Mouse (Mus musculus): ENCODE measurements around the gene Ptpa. TPM values are rescaled to one million over a fixed set of nuclear protein-coding genes. Genes with fewer than 3 reads are reported as not detected.

Gene Ptpa
- polyA plus RNA-seq, 1 experiment from 2014 or later: 82.6 TPM

GRCm38 (mm10) chr2:30407221-30407620, 8.6 kb upstream of the Ptpa start:
- WGBS: 92% methylated on average over 2 of the region's 2 CpGs
- H3K9ac ChIP-seq (replicated peaks; ENCODE audit: low read depth, low read length): no peak overlapping the region
- ATAC-seq (ENCODE audit: insufficient number of reproducible peaks, insufficient read depth, low FRiP score, low read depth): no peak
- H3K27me3 ChIP-seq (ENCODE audit: control insufficient read depth, insufficient read depth, low read length): no peaks in the 10 kb centered on the region
- no peaks in the 10 kb centered on the region for H3K4me1 ChIP-seq (ENCODE audit: control insufficient read depth, insufficient read depth, low read length)
- no peak overlapping the region for H3K4me3 ChIP-seq (ENCODE audit: low read depth, low read length)
- peaks cover 3% of the 10 kb centered on the region for H3K36me3 ChIP-seq (ENCODE audit: control insufficient read depth, insufficient read depth, low read length)
- no peak overlapping the region for H3K27ac ChIP-seq (ENCODE audit: low read length)
- no peak overlapping the region for H3K4me2 ChIP-seq (replicated peaks; ENCODE audit: low read depth, low read length)
- no peaks in the 10 kb centered on the region for H3K9me3 ChIP-seq (ENCODE audit: control insufficient read depth, low read depth, low read length)

GRCm38 (mm10) chr2:30407778-30408177, 8.1 kb upstream of the Ptpa start:
- peaks cover 3% of the 10 kb centered on the region for H3K36me3 ChIP-seq (ENCODE audit: control insufficient read depth, insufficient read depth, low read length)

DNA sequence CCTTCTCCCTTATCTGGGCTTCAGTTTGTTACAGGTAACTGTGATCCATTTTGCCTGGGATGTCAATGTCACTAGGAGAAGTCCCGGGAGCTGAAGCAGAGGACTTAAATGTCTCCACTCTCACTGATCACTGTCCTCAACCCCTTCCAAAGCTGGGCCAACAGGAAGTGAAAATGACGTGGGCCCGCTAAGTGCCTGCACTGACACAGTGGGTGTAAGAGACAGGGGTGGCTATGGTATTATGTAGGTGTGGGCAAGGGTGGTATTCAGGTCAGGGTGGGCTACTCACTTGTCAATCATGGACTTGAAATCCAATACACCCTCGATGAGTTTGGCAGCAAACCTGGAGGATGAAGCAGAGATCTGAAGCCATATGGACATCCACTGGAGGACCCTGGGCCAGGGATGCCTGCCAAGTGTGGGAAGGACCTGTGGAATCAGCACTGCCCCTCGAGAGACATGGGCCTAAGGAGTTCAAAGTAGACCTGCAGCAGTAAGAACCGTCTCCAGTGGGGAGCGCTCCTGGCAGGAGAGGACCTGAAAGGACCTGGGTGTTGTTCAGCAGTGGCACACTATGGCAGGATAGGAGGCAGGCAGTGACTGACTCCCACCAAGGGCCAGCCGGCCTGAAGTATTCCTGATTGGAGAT, 7.3 kb upstream of the Ptpa start:
- no peaks in the 10 kb centered on the region for H3K4me1 ChIP-seq (ENCODE audit: control insufficient read depth, insufficient read depth, low read length)
- no peak for ATAC-seq (ENCODE audit: insufficient number of reproducible peaks, insufficient read depth, low FRiP score, low read depth)
- WGBS: 81% methylated on average over 8 of the region's 8 CpGs

More at GRCm38 (mm10) chr2:30407778-30408177, 8.1 kb upstream of the Ptpa start:
- H3K9me3 ChIP-seq (ENCODE audit: control insufficient read depth, low read depth, low read length): no peaks in the 10 kb centered on the region
- WGBS: 88% methylated on average over 10 of the region's 10 CpGs
- H3K27ac ChIP-seq (ENCODE audit: low read length): no peak overlapping the region
- ATAC-seq (ENCODE audit: insufficient number of reproducible peaks, insufficient read depth, low FRiP score, low read depth): no peak
- H3K4me3 ChIP-seq (ENCODE audit: low read depth, low read length): no peak overlapping the region
- no peaks in the 10 kb centered on the region for H3K4me1 ChIP-seq (ENCODE audit: control insufficient read depth, insufficient read depth, low read length)
- no peaks in the 10 kb centered on the region for H3K27me3 ChIP-seq (ENCODE audit: control insufficient read depth, insufficient read depth, low read length)
- H3K9ac ChIP-seq (replicated peaks; ENCODE audit: low read depth, low read length): no peak overlapping the region
- no peak overlapping the region for H3K4me2 ChIP-seq (replicated peaks; ENCODE audit: low read depth, low read length)

GRCm38 (mm10) chr2:30409454-30410176, 6.2 kb upstream of the Ptpa start:
- no peak overlapping the region for H3K9ac ChIP-seq (replicated peaks; ENCODE audit: low read depth, low read length)
- 89% methylated on average over 5 of the region's 5 CpGs for WGBS
- H3K27ac ChIP-seq (ENCODE audit: low read length): no peak overlapping the region
- H3K4me3 ChIP-seq (ENCODE audit: low read depth, low read length): no peak overlapping the region
- H3K9me3 ChIP-seq (ENCODE audit: control insufficient read depth, low read depth, low read length): no peaks in the 10 kb centered on the region
- ATAC-seq (ENCODE audit: insufficient number of reproducible peaks, insufficient read depth, low FRiP score, low read depth): no peak
- H3K36me3 ChIP-seq (ENCODE audit: control insufficient read depth, insufficient read depth, low read length): no peaks in the 10 kb centered on the region; the same call in 1 of the 2 replicates
- no peaks in the 10 kb centered on the region for H3K4me1 ChIP-seq (ENCODE audit: control insufficient read depth, insufficient read depth, low read length)
- H3K27me3 ChIP-seq (ENCODE audit: control insufficient read depth, insufficient read depth, low read length): no peaks in the 10 kb centered on the region
- no peak overlapping the region for H3K4me2 ChIP-seq (replicated peaks; ENCODE audit: low read depth, low read length)

More for the DNA sequence above, 7.3 kb upstream of the Ptpa start:
- Histone ChIP-seq H3K9ac (replicated peaks; ENCODE audit: low read depth, low read length) (no peak overlapping the region), H3K4me2 (replicated peaks; ENCODE audit: low read depth, low read length) (no peak overlapping the region), H3K36me3 (ENCODE audit: control insufficient read depth, insufficient read depth, low read length) (peaks cover 3% of the 10 kb centered on the region; the same call in 1 of the 2 replicates), H3K4me3 (ENCODE audit: low read depth, low read length) (no peak overlapping the region), H3K27me3 (ENCODE audit: control insufficient read depth, insufficient read depth, low read length) (no peaks in the 10 kb centered on the region), H3K27ac (ENCODE audit: low read length) (no peak overlapping the region), H3K9me3 (ENCODE audit: control insufficient read depth, low read depth, low read length) (no peaks in the 10 kb centered on the region)

GRCm38 (mm10) chr2:30413038-30413973, 2.5 kb upstream of the Ptpa start:
- WGBS: 74% methylated on average over 15 of the region's 16 CpGs
- no peak for ATAC-seq (ENCODE audit: insufficient number of reproducible peaks, insufficient read depth, low FRiP score, low read depth)
- Histone ChIP-seq H3K27me3 (ENCODE audit: control insufficient read depth, insufficient read depth, low read length) (no peaks in the 10 kb centered on the region), H3K4me3 (ENCODE audit: low read depth, low read length) (no peak overlapping the region), H3K36me3 (ENCODE audit: control insufficient read depth, insufficient read depth, low read length) (no peaks in the 10 kb centered on the region), H3K4me2 (replicated peaks; ENCODE audit: low read depth, low read length) (no peak overlapping the region), H3K9ac (replicated peaks; ENCODE audit: low read depth, low read length) (no peak overlapping the region), H3K27ac (ENCODE audit: low read length) (no peak overlapping the region), H3K4me1 (ENCODE audit: control insufficient read depth, insufficient read depth, low read length) (peaks cover 3% of the 10 kb centered on the region), H3K9me3 (ENCODE audit: control insufficient read depth, low read depth, low read length) (no peaks in the 10 kb centered on the region)

DNA sequence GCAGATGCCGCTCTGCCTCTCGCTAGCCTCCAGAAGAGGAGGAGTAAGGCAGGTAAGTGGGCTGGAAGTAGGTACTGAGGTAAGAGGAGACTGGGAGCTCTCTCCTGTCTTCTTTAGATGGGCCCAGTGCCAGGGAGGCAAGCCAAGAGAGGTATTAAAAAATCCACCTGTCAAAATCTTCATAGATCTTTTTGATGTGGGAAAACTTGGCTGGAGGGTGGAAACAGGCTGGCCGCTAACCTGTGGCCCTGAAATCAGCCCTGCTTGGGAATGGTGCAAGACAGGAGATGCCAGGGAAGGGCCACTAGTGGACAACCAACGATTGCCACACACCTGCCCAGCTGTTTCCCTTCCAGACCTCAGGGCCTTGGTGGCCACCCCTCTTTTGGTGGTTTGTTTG, 1.7 kb upstream of the Ptpa start:
- no peak overlapping the region for H3K9ac ChIP-seq (replicated peaks; ENCODE audit: low read depth, low read length)
- WGBS: 82% methylated on average over 4 of the region's 4 CpGs
- H3K27ac ChIP-seq (ENCODE audit: low read length): no peak overlapping the region
- H3K4me3 ChIP-seq (ENCODE audit: low read depth, low read length): 0 out of 2 replicates have a peak overlapping the region, but pooled peaks have one; percentile 89
- H3K27me3 ChIP-seq (ENCODE audit: control insufficient read depth, insufficient read depth, low read length): no peaks in the 10 kb centered on the region
- no peaks in the 10 kb centered on the region for H3K9me3 ChIP-seq (ENCODE audit: control insufficient read depth, low read depth, low read length)
- H3K4me2 ChIP-seq (replicated peaks; ENCODE audit: low read depth, low read length): no peak overlapping the region; the same call in 1 of the 2 replicates
- ATAC-seq (ENCODE audit: insufficient number of reproducible peaks, insufficient read depth, low FRiP score, low read depth): no peak
- H3K4me1 ChIP-seq (ENCODE audit: control insufficient read depth, insufficient read depth, low read length): peaks cover 11% of the 10 kb centered on the region
- no peaks in the 10 kb centered on the region for H3K36me3 ChIP-seq (ENCODE audit: control insufficient read depth, insufficient read depth, low read length)

DNA sequence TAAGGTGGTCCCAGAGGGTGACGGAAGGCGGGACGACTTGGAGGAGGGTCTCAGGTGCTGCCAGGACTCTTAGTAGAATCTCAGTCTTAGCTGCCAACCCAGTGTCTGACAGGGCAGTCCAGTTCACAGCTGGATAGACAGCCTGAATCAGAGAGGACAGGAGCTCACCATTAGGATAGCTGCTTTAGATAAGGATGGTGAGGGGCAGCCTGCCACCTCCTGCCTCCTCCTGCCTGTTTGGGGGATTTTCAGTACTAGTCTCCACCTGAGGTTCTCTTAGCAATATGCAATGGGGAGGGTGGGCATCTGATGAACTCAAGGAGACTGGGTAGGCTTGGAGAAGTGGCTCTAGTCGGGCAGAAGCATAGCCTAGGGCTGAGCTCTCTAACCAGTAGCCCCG, 1.2 kb upstream of the Ptpa start:
- no peak overlapping the region for H3K27ac ChIP-seq (ENCODE audit: low read length)
- peak overlapping the region; percentile 55; the same call in 1 of the 2 replicates for H3K9ac ChIP-seq (replicated peaks; ENCODE audit: low read depth, low read length)
- peak overlapping the region; percentile 89 for H3K4me3 ChIP-seq (ENCODE audit: low read depth, low read length)
- 54% methylated on average over 5 of the region's 5 CpGs for WGBS
- ATAC-seq (ENCODE audit: insufficient number of reproducible peaks, insufficient read depth, low FRiP score, low read depth): no peak
- H3K9me3 ChIP-seq (ENCODE audit: control insufficient read depth, low read depth, low read length): no peaks in the 10 kb centered on the region
- no peaks in the 10 kb centered on the region for H3K27me3 ChIP-seq (ENCODE audit: control insufficient read depth, insufficient read depth, low read length)
- no peaks in the 10 kb centered on the region for H3K36me3 ChIP-seq (ENCODE audit: control insufficient read depth, insufficient read depth, low read length)
- H3K4me2 ChIP-seq (replicated peaks; ENCODE audit: low read depth, low read length): peak overlapping the region; percentile 89
- H3K4me1 ChIP-seq (ENCODE audit: control insufficient read depth, insufficient read depth, low read length): peaks cover 14% of the 10 kb centered on the region
